Mouse (Mus musculus) gastrocnemius, adult 2 months (tissue): ENCODE measurements around the gene Abcc4. TPM values are rescaled to one million over a fixed set of nuclear protein-coding genes. Genes with fewer than 3 reads are reported as not detected.
A peak's percentile ranks its signal among the peaks of the same experiment; 100 is the strongest.
"Not testable (repeated sequence)": the region's sequence is repeated elsewhere in the genome, so short reads cannot be mapped to it uniquely, and the experiment has no call there.

Source experiments
- DNase-seq: peaks from one replicate; pipeline ENCODE4 v3.0.0; 2022
- H3K27ac ChIP-seq: fragments of 200-600 bp; 2 replicates; pipeline ENCODE4 v1.8.1; 2022; ENCODE audit warnings: mild to moderate bottlenecking
- H3K4me3 ChIP-seq: fragments of 200-600 bp; 2 replicates; pipeline ENCODE4 v1.8.1; 2022; ENCODE audit warnings: mild to moderate bottlenecking, moderate library complexity
- CTCF ChIP-seq: fragments of 200-600 bp; IDR thresholded peaks from 2 replicates; pipeline ENCODE4 v1.8.1; 2022; ENCODE audit warnings: antibody characterized with exemption, mild to moderate bottlenecking, moderate library complexity
- intact Hi-C: fragments of 180-260 bp; cut with DNase I; formaldehyde crosslinking; loops from one replicate; pipeline ENCODE4 v1.15.1; 2025
- total RNA-seq, 2 experiments: library from RNA; stranded (reverse); gene quantifications; 2 replicates each; pipeline ENCODE4 v1.2.3; 2021

The Abcc4 gene
- total RNA-seq, 2 experiments from 2014 or later: 10.1 to 12.2 TPM

GRCm38 (mm10) chr14:118664661-118665060 is 41.4 kb downstream of the Abcc4 start:
- no peak for DNase-seq
- no peak for TF ChIP-seq CTCF
- H3K27ac ChIP-seq: no peak overlapping the region
- H3K4me3 ChIP-seq: no peak overlapping the region
- intact Hi-C loops: no loop called here

GRCm38 (mm10) chr14:118662625-118663276 is 43.3 kb downstream of the Abcc4 start:
- intact Hi-C loops: no loop called here
- no peak for DNase-seq
- H3K27ac ChIP-seq: no peak overlapping the region
- no peak for TF ChIP-seq CTCF
- H3K4me3 ChIP-seq: no peak overlapping the region

- intact Hi-C loops: no loop called here
- no peak for DNase-seq
- no peak for TF ChIP-seq CTCF
These were observed 43.9 kb downstream of the Abcc4 start for GRCm38 (mm10) chr14:118662124-118662523.

GRCm38 (mm10) chr14:118659230-118659629 is 46.8 kb downstream of the Abcc4 start:
- no peak for TF ChIP-seq CTCF
- intact Hi-C loops: no loop called here
- no peak overlapping the region for H3K27ac ChIP-seq
- no peak for DNase-seq
- no peak overlapping the region for H3K4me3 ChIP-seq

More at GRCm38 (mm10) chr14:118662124-118662523, 43.9 kb downstream of the Abcc4 start:
- H3K4me3 ChIP-seq: no peak overlapping the region
- no peak overlapping the region for H3K27ac ChIP-seq

GRCm38 (mm10) chr14:118658328-118658692 is 47.7 kb downstream of the Abcc4 start:
- intact Hi-C loops: no loop called here
- TF ChIP-seq CTCF: no peak
- no peak for DNase-seq
- H3K27ac ChIP-seq: no peak overlapping the region
- H3K4me3 ChIP-seq: no peak overlapping the region

GRCm38 (mm10) chr14:118657673-118658327 is 48.2 kb downstream of the Abcc4 start:
- DNase-seq: no peak
- Histone ChIP-seq H3K4me3 (no peak overlapping the region), H3K27ac (no peak overlapping the region)
- TF ChIP-seq CTCF: no peak
- intact Hi-C loops: no loop called here

GRCm38 (mm10) chr14:118657206-118657605 is 48.8 kb downstream of the Abcc4 start:
- H3K4me3 ChIP-seq: no peak overlapping the region
- TF ChIP-seq CTCF: no peak
- intact Hi-C loops: no loop called here
- no peak for DNase-seq
- no peak overlapping the region for H3K27ac ChIP-seq

- Histone ChIP-seq H3K27ac (no peak overlapping the region), H3K4me3 (no peak overlapping the region)
- intact Hi-C loops: no loop called here
- DNase-seq: peak; percentile 2
- TF ChIP-seq CTCF: no peak
These were observed 50.0 kb downstream of the Abcc4 start for GRCm38 (mm10) chr14:118656036-118656435.

GRCm38 (mm10) chr14:118654903-118655302 is 51.1 kb downstream of the Abcc4 start:
- H3K4me3 ChIP-seq: no peak overlapping the region
- DNase-seq: peak; percentile 6
- TF ChIP-seq CTCF: no peak
- intact Hi-C loops: no loop called here
- H3K27ac ChIP-seq: no peak overlapping the region

GRCm38 (mm10) chr14:118651704-118652439 is 54.1 kb downstream of the Abcc4 start:
- intact Hi-C loops: no loop called here
- no peak overlapping the region for H3K4me3 ChIP-seq
- TF ChIP-seq CTCF: no peak
- no peak for DNase-seq
- H3K27ac ChIP-seq: no peak overlapping the region

- no peak for TF ChIP-seq CTCF
- H3K27ac ChIP-seq: peak overlapping the region; percentile 70
- no peak for DNase-seq
- H3K4me3 ChIP-seq: no peak overlapping the region
- intact Hi-C loops: no loop called here
These were observed 56.1 kb downstream of the Abcc4 start for GRCm38 (mm10) chr14:118649895-118650256.

GRCm38 (mm10) chr14:118649199-118649894 is 56.7 kb downstream of the Abcc4 start:
- H3K27ac ChIP-seq: peak overlapping the region; percentile 70
- H3K4me3 ChIP-seq: no peak overlapping the region
- no peak for TF ChIP-seq CTCF
- no peak for DNase-seq
- intact Hi-C loops: no loop called here

- intact Hi-C loops, DNase-seq, H3K4me3 ChIP-seq, H3K27ac ChIP-seq: not testable (repeated sequence)
These were observed 63.0 kb downstream of the Abcc4 start for GRCm38 (mm10) chr14:118642940-118643591.
